Mouse (Mus musculus) small intestine, adult 2 months (tissue): Measurements from ENCODE around the gene Bcas3.

ENCODE experiments used
- CTCF ChIP-seq: fragments of 200-500 bp; IDR thresholded peaks from 2 replicates; pipeline ENCODE4 v1.5.1; 2012; ENCODE audit warnings: low read depth, mild to moderate bottlenecking, control low read depth, inconsistent platforms, low read length, moderate library complexity, mixed read lengths; ENCODE audit not compliant: insufficient replicate concordance, insufficient read length; ENCODE audit errors: extremely low read depth
- POLR2A ChIP-seq: fragments of 200-500 bp; IDR thresholded peaks from 2 replicates; pipeline ENCODE4 v1.6.1; 2012; ENCODE audit warnings: low read depth, mild to moderate bottlenecking, control low read depth, inconsistent platforms, low read length, moderate library complexity

DNA sequence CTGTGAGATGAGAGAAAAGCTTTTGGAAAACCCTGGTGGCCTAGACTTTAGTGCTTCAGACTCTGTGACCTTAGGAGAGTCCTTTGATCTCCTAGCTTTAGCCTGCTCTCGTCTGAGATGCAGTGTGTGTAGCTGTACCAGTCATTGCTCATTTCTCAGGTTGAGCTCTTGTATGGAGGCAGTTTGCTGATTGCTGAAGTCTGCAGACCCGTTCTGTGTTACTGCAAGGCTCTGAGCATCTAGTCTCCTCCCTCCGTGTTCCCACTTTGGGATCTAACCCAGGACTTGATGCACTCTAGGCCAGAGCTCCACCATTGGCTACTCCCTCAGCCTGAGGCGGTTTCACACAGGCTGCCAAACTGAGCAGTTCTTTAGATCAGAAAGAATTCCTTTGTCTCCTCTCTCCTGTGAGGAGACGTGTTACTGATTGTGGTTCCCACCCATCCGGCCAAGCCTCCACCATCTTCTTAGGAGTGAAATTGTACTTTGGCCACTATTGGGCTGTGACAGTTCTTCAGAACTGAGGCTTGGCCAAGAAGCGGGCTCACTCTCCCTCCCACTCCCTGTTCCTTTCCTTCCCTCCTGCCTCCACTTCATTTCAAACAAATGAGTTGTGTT is 413.2 kb downstream of the Bcas3 start:
- TF ChIP-seq CTCF: no peak
- TF ChIP-seq POLR2A: no peak
